Mouse (Mus musculus) liver, embryonic 16.5 days (tissue): Measurements from ENCODE around the gene Bach2. TPM values are rescaled to one million over a fixed set of nuclear protein-coding genes. Genes with fewer than 3 reads are reported as not detected.

Experiments
- ATAC-seq: fragments of 200-750 bp; cut with Nextera tagmentation; 2 replicates; pipeline ENCODE4 v1.8.0; 2017; ENCODE audit warnings: low read depth, mild to moderate bottlenecking, moderate number of reproducible peaks, moderate library complexity
- H3K27ac ChIP-seq: fragments of 300-500 bp; sonication (generic); 2 replicates; pipeline ENCODE4 v1.5.1; 2014; ENCODE audit warnings: mild to moderate bottlenecking, low read length
- H3K27me3 ChIP-seq: fragments of 300-500 bp; sonication (generic); 2 replicates; pipeline ENCODE4 v1.6.1; 2014; ENCODE audit warnings: low read depth, low read length, mixed read lengths; ENCODE audit not compliant: control insufficient read depth, insufficient read depth
- H3K36me3 ChIP-seq: fragments of 300-500 bp; sonication (generic); 2 replicates; pipeline ENCODE4 v1.6.1; 2014; ENCODE audit warnings: mild to moderate bottlenecking; ENCODE audit not compliant: control insufficient read depth, insufficient read depth
- H3K4me1 ChIP-seq: fragments of 300-500 bp; sonication (generic); 2 replicates; pipeline ENCODE4 v1.6.1; 2014; ENCODE audit warnings: low read depth, low read length, mixed read lengths; ENCODE audit not compliant: control insufficient read depth
- H3K4me2 ChIP-seq: fragments of 300-500 bp; sonication (generic); 2 replicates; pipeline ENCODE4 v1.6.1; 2014; ENCODE audit warnings: low read depth, low read length, mixed read lengths
- H3K4me3 ChIP-seq: fragments of 300-500 bp; sonication (generic); 2 replicates; pipeline ENCODE4 v1.5.1; 2014; ENCODE audit warnings: low read depth, mild to moderate bottlenecking, low read length
- H3K9ac ChIP-seq: fragments of 300-500 bp; sonication (generic); 2 replicates; pipeline ENCODE4 v1.6.1; 2014; ENCODE audit warnings: low read depth, low read length
- H3K9me3 ChIP-seq: fragments of 300-500 bp; sonication (generic); replicated peaks from 2 replicates; pipeline ENCODE4 v1.6.1; 2016; ENCODE audit warnings: low read length; ENCODE audit not compliant: control insufficient read depth
- WGBS: fragments of 180-500 bp; shearing (Covaris S2); extraction: QIAGEN DNeasy Blood & Tissue Kit; methylation state at CpG from one replicate; pipeline ENCODE4 v1.1.7; 2014; ENCODE audit not compliant: insufficient replicate concordance; 5-methylcytosine and 5-hydroxymethylcytosine counted together
- polyA plus RNA-seq: library from polyadenylated mRNA; unstranded; fragments of >200 nt; fragmentation: Nextera tagmentation; extraction: Ambion mirVana; gene quantifications from 2 replicates; pipeline ENCODE4 v1.2.1, GENCODE M21; 2015

The Bach2 gene
- polyA plus RNA-seq, 1 experiment from 2014 or later = 1.5 TPM

- H3K4me3 ChIP-seq = no peak overlapping the region
- ATAC-seq = no peak
- H3K9me3 ChIP-seq = no peaks in the 10 kb centered on the region
- no peaks in the 10 kb centered on the region for H3K27me3 ChIP-seq
- H3K9ac ChIP-seq = no peak overlapping the region
- H3K27ac ChIP-seq = peak overlapping the region; percentile 1; the same call in 1 of the 2 replicates
- peaks cover 23% of the 10 kb centered on the region for H3K4me1 ChIP-seq
- no peak overlapping the region for H3K4me2 ChIP-seq
- WGBS = 73% methylated on average over 18 of the region's 18 CpGs
- H3K36me3 ChIP-seq = no peaks in the 10 kb centered on the region
These were observed 66.5 kb downstream of the Bach2 start for GRCm38 (mm10) chr4:32305036-32305615.

GRCm38 (mm10) chr4:32305683-32306082 is 67.1 kb downstream of the Bach2 start:
- 58% methylated on average over 6 of the region's 6 CpGs for WGBS
- ATAC-seq = no peak

GRCm38 (mm10) chr4:32306169-32306792 is 67.7 kb downstream of the Bach2 start:
- no peak overlapping the region for H3K4me3 ChIP-seq
- no peaks in the 10 kb centered on the region for H3K27me3 ChIP-seq
- no peaks in the 10 kb centered on the region for H3K36me3 ChIP-seq
- H3K4me2 ChIP-seq = no peak overlapping the region
- H3K9ac ChIP-seq = no peak overlapping the region; the same call in 1 of the 2 replicates
- peaks cover 23% of the 10 kb centered on the region for H3K4me1 ChIP-seq
- 39% methylated on average over 3 of the region's 3 CpGs for WGBS
- no peak overlapping the region for H3K27ac ChIP-seq
- no peaks in the 10 kb centered on the region for H3K9me3 ChIP-seq
- ATAC-seq = 0 out of 2 replicates have a peak, but pooled peaks have one; percentile 9

More at GRCm38 (mm10) chr4:32305683-32306082, 67.1 kb downstream of the Bach2 start:
- no peaks in the 10 kb centered on the region for H3K36me3 ChIP-seq
- H3K4me1 ChIP-seq = peaks cover 23% of the 10 kb centered on the region
- H3K9me3 ChIP-seq = no peaks in the 10 kb centered on the region
- no peak overlapping the region for H3K9ac ChIP-seq
- H3K4me3 ChIP-seq = no peak overlapping the region
- no peak overlapping the region for H3K27ac ChIP-seq
- H3K4me2 ChIP-seq = no peak overlapping the region
- no peaks in the 10 kb centered on the region for H3K27me3 ChIP-seq

- Histone ChIP-seq H3K36me3 (no peaks in the 10 kb centered on the region), H3K27me3 (no peaks in the 10 kb centered on the region), H3K4me2 (no peak overlapping the region), H3K9me3 (no peaks in the 10 kb centered on the region), H3K4me3 (no peak overlapping the region), H3K4me1 (peaks cover 23% of the 10 kb centered on the region), H3K9ac (no peak overlapping the region), H3K27ac (no peak overlapping the region)
- 20% methylated on average over 5 of the region's 5 CpGs for WGBS
- ATAC-seq = no peak
These were observed 68.6 kb downstream of the Bach2 start for GRCm38 (mm10) chr4:32307215-32307614.

GRCm38 (mm10) chr4:32312171-32312946 is 73.8 kb downstream of the Bach2 start:
- 60% methylated on average over 10 of the region's 10 CpGs for WGBS
- Histone ChIP-seq H3K4me1 (no peaks in the 10 kb centered on the region; the same call in 1 of the 2 replicates), H3K36me3 (no peaks in the 10 kb centered on the region), H3K9ac (no peak overlapping the region), H3K27me3 (no peaks in the 10 kb centered on the region), H3K9me3 (no peaks in the 10 kb centered on the region), H3K4me2 (no peak overlapping the region), H3K4me3 (no peak overlapping the region), H3K27ac (no peak overlapping the region)
- no peak for ATAC-seq

- Histone ChIP-seq H3K4me1 (no peaks in the 10 kb centered on the region; the same call in 1 of the 2 replicates), H3K27me3 (no peaks in the 10 kb centered on the region), H3K9me3 (no peaks in the 10 kb centered on the region), H3K27ac (no peak overlapping the region), H3K36me3 (no peaks in the 10 kb centered on the region), H3K4me2 (no peak overlapping the region), H3K4me3 (no peak overlapping the region), H3K9ac (no peak overlapping the region)
- peak; percentile 64; the same call in 1 of the 2 replicates for ATAC-seq
- WGBS = 55% methylated on average over 3 of the region's 3 CpGs
These were observed 76.3 kb downstream of the Bach2 start for GRCm38 (mm10) chr4:32314919-32315318.

- 83% methylated on average over 1 of the region's 1 CpGs for WGBS
- no peak overlapping the region for H3K4me3 ChIP-seq
- H3K27ac ChIP-seq = no peak overlapping the region
- no peaks in the 10 kb centered on the region; the same call in 1 of the 2 replicates for H3K4me1 ChIP-seq
- no peaks in the 10 kb centered on the region for H3K9me3 ChIP-seq
- no peak for ATAC-seq
- no peak overlapping the region for H3K9ac ChIP-seq
- H3K36me3 ChIP-seq = no peaks in the 10 kb centered on the region
- no peaks in the 10 kb centered on the region for H3K27me3 ChIP-seq
- no peak overlapping the region for H3K4me2 ChIP-seq
These were observed 80.0 kb downstream of the Bach2 start for GRCm38 (mm10) chr4:32318608-32319007.

GRCm38 (mm10) chr4:32319327-32319726 is 80.7 kb downstream of the Bach2 start:
- no peak for ATAC-seq
- Histone ChIP-seq H3K36me3 (no peaks in the 10 kb centered on the region), H3K4me1 (no peaks in the 10 kb centered on the region; the same call in 1 of the 2 replicates), H3K27ac (no peak overlapping the region), H3K4me2 (no peak overlapping the region), H3K9ac (no peak overlapping the region), H3K9me3 (no peaks in the 10 kb centered on the region), H3K4me3 (no peak overlapping the region), H3K27me3 (no peaks in the 10 kb centered on the region)
- 70% methylated on average over 3 of the region's 3 CpGs for WGBS

- H3K36me3 ChIP-seq = no peaks in the 10 kb centered on the region
- H3K4me2 ChIP-seq = no peak overlapping the region
- WGBS = 90% methylated on average over 1 of the region's 1 CpGs
- H3K27me3 ChIP-seq = no peaks in the 10 kb centered on the region
- H3K27ac ChIP-seq = no peak overlapping the region
- H3K9me3 ChIP-seq = no peaks in the 10 kb centered on the region
- H3K4me1 ChIP-seq = no peaks in the 10 kb centered on the region
- H3K9ac ChIP-seq = no peak overlapping the region
- H3K4me3 ChIP-seq = no peak overlapping the region
- no peak for ATAC-seq
These were observed 81.4 kb downstream of the Bach2 start for GRCm38 (mm10) chr4:32320039-32320438.
